Mouse (Mus musculus): Measurements from ENCODE around the gene Klrb1c. TPM values are rescaled to one million over a fixed set of nuclear protein-coding genes. Genes with fewer than 3 reads are reported as not detected.

Klrb1c gene
- polyA plus RNA-seq, 1 experiment from 2014 or later, result 0.10 TPM

- H3K36me3 ChIP-seq, result no peaks in the 10 kb centered on the region
- H3K27ac ChIP-seq, result no peak overlapping the region
- no peak overlapping the region for H3K9ac ChIP-seq
- no peaks in the 10 kb centered on the region for H3K27me3 ChIP-seq (replicated peaks)
- ATAC-seq, result no peak
- no peaks in the 10 kb centered on the region for H3K9me3 ChIP-seq (replicated peaks)
- no peak overlapping the region for H3K4me2 ChIP-seq
- H3K4me1 ChIP-seq, result no peaks in the 10 kb centered on the region
- H3K4me3 ChIP-seq, result no peak overlapping the region
These were observed 52.9 kb downstream of the Klrb1c start for GRCm38 (mm10) chr6:128736100-128736499.

GRCm38 (mm10) chr6:128734896-128735295, 54.1 kb downstream of the Klrb1c start:
- Histone ChIP-seq H3K27ac (no peak overlapping the region), H3K9me3 (replicated peaks) (no peaks in the 10 kb centered on the region), H3K9ac (no peak overlapping the region), H3K4me1 (no peaks in the 10 kb centered on the region), H3K4me2 (no peak overlapping the region), H3K27me3 (replicated peaks) (no peaks in the 10 kb centered on the region), H3K4me3 (no peak overlapping the region), H3K36me3 (no peaks in the 10 kb centered on the region)
- ATAC-seq, result no peak

DNA sequence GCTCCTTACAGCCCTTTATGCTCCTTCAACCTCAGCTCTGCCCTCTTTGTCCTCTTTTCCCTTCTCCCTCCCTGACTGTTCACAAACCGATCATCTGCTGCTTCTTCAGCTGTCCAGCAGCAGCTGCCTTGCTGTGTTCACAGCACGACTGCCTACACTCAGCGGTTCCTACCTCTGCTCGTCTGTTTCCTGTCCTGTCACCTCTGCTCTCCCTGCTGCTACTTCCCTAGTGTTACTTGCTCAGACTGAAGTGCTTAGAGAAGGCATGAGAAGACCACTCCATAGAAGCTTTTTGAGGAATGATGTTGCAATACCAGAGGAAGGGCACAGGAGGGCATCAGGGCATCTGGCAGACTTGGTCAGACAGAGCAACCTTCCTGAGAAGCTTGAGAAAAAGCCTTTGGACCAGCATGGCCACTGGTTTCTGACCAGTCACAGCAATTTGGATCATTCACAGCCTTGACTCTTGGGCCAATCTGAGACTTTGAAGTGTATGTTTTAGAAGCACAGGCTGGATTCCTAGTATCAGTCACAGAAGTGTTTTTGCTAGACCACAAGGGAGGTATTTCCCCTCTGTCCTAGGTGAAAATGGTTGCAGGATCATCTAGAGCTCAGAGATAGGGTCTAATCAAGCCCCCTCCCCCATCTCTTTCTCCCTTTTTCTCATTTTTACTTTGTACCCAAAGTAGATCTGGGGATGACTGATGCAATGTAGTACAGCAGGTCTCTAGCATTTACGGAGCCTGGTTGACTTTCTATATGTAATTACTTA, 54.9 kb downstream of the Klrb1c start:
- no peak overlapping the region for H3K9ac ChIP-seq
- 28% methylated on average over 5 of the region's 5 CpGs for WGBS (ENCODE audit: insufficient replicate concordance)
- no peaks in the 10 kb centered on the region for H3K4me1 ChIP-seq
- H3K4me3 ChIP-seq, result no peak overlapping the region
- no peaks in the 10 kb centered on the region for H3K9me3 ChIP-seq (replicated peaks)
- H3K36me3 ChIP-seq, result no peaks in the 10 kb centered on the region
- H3K4me2 ChIP-seq, result no peak overlapping the region
- H3K27me3 ChIP-seq (replicated peaks), result no peaks in the 10 kb centered on the region
- ATAC-seq, result no peak
- no peak overlapping the region for H3K27ac ChIP-seq

DNA sequence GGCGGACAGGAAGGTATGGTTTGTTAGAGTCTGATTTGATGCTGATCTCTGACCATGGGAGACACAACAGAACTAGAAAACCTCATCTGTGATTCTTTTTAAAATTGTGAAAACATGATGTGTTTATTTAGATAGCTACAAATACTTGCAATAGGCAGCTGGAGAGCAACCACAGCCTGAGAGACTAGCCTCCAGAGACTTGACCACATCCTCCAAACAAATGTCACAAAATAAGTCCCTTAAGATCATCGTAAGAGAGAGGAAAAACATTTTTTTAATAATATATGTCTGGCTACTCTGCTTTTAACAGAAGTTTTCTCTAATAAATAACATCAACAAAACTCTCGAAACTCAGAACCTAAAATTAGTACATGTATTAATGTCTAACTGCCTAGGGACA, 57.0 kb downstream of the Klrb1c start:
- WGBS (ENCODE audit: insufficient replicate concordance), result 59% methylated on average over 3 of the region's 3 CpGs

More for the DNA sequence above, 57.0 kb downstream of the Klrb1c start:
- Histone ChIP-seq H3K27me3 (replicated peaks) (no peaks in the 10 kb centered on the region), H3K4me2 (no peak overlapping the region), H3K4me1 (no peaks in the 10 kb centered on the region), H3K9me3 (replicated peaks) (no peaks in the 10 kb centered on the region), H3K9ac (no peak overlapping the region), H3K4me3 (no peak overlapping the region), H3K27ac (no peak overlapping the region), H3K36me3 (no peaks in the 10 kb centered on the region)
- no peak for ATAC-seq

Other genes starting within 250 kb of the Klrb1c start
- 1.4 and 1.7 TPM in 2 replicates for gene A2ml1, start 207.6 kb downstream of the Klrb1c start, polyA plus RNA-seq (2016; fragmentation: Nextera tagmentation; extraction: Ambion mirVana)
- gene Klrb1a, start 165.7 kb downstream of the Klrb1c start, polyA plus RNA-seq (2016; fragmentation: Nextera tagmentation; extraction: Ambion mirVana), result 0.12 TPM in 1 of 2 replicates, not detected in the other
- gene Clec2h, start 126.8 kb downstream of the Klrb1c start, polyA plus RNA-seq (2016; fragmentation: Nextera tagmentation; extraction: Ambion mirVana), result not detected in 2 replicates
- not detected in 2 replicates for gene Klrb1, start 66.2 kb downstream of the Klrb1c start, polyA plus RNA-seq (2016; fragmentation: Nextera tagmentation; extraction: Ambion mirVana)
- gene Gm44511, start 37.1 kb upstream of the Klrb1c start, polyA plus RNA-seq (2016; fragmentation: Nextera tagmentation; extraction: Ambion mirVana), result not detected in 2 replicates
- gene Klrb1b, start 37.1 kb upstream of the Klrb1c start, polyA plus RNA-seq (2016; fragmentation: Nextera tagmentation; extraction: Ambion mirVana), result not detected in 2 replicates
- gene Clec2i, start 98.4 kb upstream of the Klrb1c start, polyA plus RNA-seq (2016; fragmentation: Nextera tagmentation; extraction: Ambion mirVana), result 0.06 TPM in 1 of 2 replicates, not detected in the other
- 6.3 and 6.4 TPM in 2 replicates for gene BC035044, start 101.9 kb upstream of the Klrb1c start, polyA plus RNA-seq (2016; fragmentation: Nextera tagmentation; extraction: Ambion mirVana)
- gene Clec2g, start 145.2 kb upstream of the Klrb1c start, polyA plus RNA-seq (2016; fragmentation: Nextera tagmentation; extraction: Ambion mirVana), result not detected in 2 replicates

All from liver, embryonic 12.5 days (tissue).